Mouse (Mus musculus) left cerebral cortex, adult 9 months (tissue): ENCODE measurements around the gene Gm3373.
"Not testable (repeated sequence)": the region's sequence is repeated elsewhere in the genome, so short reads cannot be mapped to it uniquely, and the experiment has no call there.

Experiments
- DNase-seq, 2 experiments: peaks; one replicate each; pipeline ENCODE4 v3.0.0; 2022; ENCODE audit warnings: low spot score in 2 of 2

Gm3373 gene

DNA sequence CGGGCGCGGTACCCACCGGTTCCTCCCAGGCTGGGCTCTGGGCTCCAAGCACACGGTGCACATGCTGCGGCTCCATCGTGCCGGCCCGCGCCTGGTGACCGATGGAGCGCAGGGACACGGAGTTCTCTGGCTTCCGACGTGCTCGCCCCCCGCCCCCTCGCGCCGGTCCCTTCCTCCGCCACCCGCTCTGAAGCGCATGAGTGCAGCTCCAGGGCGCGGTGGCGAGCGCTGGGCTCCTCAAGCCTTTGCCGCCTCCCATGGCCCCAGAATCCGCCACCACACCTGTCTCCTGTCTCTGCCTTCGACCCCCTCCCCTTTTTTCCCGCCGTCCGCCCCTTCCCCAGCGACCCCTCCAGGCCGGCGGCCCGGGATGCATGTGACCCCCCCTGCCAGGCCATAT lies at the start of gene Gm3373:
Gene Gm3373, minus strand, starts transcription at position 101 of the 400 bp plus-strand sequence.
- DNase-seq, result not testable (repeated sequence)

DNA sequence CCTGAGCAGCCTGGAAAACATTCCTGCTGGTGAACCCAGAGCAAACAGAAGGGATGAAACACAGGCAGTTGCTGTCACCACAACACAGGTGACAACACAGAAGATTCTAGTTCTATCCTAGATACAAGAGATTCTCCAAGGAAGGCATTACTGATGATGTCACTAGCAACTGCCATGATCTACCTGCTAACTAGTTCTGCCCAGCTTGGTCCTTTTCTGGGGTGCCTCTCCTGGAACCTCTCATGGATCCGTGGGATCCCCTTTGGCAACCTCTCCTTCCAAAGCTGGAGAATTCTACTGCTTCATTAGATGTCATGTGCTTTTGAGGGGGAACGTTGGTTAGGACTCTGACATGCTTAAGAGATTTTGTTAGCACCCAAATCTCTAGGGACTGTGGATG lies 54.0 kb downstream of the Gm3373 start, which contains the start of gene Gm9603:
Gene Gm9603, minus strand, starts transcription at position 101 of the 400 bp plus-strand sequence.
- DNase-seq, result not testable (repeated sequence)
